Mouse (Mus musculus) layer of hippocampus, postnatal 14 days (tissue): ENCODE data around the gene Suco. TPM values are rescaled to one million over a fixed set of nuclear protein-coding genes. Genes with fewer than 3 reads are reported as not detected.

Experiments used
- DNase-seq, 2 experiments: peaks; one replicate each; pipeline ENCODE4 v3.0.0; 2021 to 2022; ENCODE audit warnings: low spot score in 2 of 2, mixed read lengths in 1 of 2
- total RNA-seq, 2 experiments: library from RNA; stranded (reverse); gene quantifications; 2 replicates each; pipeline ENCODE4 v1.2.3; 2021

The Suco gene
- total RNA-seq, 2 experiments from 2014 or later = 28.8 to 36.6 TPM

DNA sequence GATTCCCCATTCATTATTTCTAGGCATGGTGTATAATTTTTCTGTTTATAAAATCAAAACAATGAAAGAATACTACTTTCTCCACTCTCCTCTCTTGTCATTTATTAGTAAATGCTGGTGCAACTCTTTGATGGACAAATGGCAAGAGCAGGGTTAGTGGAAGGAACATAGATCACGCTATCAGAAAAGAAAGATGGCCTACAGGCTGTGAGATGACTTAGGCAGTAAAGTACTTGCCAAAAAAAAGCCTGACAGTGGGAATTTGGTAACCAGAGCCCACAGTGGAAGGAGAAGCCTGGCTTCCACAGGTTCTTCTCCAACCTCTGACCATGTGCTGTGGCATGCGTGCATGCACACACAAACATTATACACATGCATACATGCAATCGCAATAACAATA lies 18.5 kb upstream of the Suco start:
- DNase-seq = no peak

DNA sequence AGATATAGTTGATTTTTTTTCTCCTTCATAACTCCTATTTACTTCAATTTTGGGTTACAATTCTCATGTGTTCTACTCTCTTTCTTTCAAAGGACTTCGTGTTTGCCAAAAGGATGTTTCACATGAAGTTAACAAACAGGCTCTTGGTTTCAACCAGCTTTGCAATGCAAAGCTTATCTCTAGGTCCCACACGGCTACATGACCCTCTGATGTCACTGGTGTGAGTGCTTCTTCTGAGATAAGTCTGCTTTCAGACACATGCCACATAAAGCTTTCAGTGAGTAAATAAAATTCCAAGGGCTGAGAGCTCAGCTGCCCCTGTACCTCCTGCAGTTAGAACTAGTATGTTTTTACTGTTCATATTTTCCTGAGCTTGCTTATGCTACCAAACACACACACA lies 18.1 kb upstream of the Suco start:
- DNase-seq = no peak

DNA sequence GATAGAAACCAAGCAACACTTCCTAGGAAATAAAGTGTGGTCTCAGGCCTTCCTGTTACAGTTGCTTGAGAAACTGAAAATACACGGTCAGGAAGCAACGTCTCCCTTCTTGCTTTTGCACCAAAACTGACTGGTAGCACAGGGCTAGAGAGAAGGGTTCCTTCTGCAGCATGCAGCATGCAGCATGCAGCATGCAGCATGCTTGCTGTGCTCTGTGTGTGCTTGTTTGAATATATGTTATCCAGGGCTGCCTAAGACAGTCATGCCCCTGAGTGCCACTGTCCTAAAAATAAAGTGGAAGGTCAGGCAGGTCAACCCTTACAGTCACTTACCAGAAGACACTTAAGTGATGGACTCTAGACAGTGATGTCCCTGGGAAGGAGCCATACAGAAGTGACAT lies 17.6 kb upstream of the Suco start:
- DNase-seq = no peak

DNA sequence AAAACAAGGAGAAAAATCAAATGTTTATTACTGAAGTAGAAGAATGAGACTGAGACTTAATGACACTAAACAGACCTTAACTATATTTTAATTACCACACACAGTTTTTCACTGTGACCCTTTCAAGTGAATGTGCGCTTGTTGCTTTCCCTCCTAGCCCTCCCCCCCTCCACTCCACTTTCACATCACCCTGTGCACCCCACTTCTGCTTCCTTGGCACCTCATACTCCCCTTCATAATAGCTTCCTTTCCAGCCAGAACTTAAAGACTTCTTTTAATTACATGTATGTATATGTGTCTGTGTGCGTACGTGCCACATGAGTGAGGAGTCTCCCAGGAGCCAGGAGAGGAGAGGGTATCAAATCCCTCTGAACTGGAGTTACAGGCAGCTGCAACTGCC lies 12.3 kb upstream of the Suco start:
- no peak for DNase-seq

DNA sequence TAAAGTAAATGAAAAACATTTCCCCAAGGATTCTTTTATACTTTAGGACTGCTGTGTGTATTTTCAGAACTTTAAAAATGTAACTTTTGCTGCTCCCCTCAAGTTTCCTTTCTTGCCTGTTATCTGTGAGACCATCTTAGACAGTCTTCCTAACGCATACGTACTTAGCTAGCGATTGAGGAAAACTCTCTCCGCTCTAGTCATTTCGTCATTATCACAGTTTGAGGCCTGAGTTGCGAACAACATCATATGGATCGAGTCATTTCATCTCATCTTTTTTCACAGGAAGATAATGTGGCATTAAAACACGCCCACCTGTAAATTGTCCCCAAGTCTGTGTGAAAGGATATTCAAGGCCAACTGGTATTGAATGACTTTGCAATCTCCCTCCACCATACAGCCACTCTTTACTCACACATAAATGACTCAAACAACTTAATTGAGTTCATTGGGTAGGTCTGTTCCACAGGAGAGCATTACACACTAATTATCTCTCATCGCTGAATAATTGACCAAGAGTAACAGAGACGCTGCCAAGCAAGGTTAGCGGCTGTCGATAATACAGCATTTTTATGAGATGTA lies 11.3 kb upstream of the Suco start:
- DNase-seq = no peak

DNA sequence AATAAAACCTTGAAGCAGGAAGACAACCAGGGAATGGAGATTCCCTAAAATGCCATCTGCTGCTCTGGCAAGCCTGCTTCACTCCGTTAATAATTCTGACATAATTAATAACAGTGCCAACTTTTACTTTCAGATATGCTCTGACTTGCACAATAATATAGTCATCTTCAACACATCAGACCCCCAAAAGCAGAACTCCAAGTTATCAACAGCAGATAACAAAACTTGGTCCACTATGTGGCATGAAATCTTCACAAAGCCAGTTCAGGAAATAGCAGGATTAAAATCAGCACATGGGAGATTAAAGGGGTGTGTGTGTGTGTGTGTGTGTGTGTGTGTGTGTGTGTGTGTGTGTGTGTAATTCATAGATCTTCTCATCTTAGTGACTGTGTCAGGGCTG lies 9.3 kb upstream of the Suco start:
- DNase-seq = no peak

DNA sequence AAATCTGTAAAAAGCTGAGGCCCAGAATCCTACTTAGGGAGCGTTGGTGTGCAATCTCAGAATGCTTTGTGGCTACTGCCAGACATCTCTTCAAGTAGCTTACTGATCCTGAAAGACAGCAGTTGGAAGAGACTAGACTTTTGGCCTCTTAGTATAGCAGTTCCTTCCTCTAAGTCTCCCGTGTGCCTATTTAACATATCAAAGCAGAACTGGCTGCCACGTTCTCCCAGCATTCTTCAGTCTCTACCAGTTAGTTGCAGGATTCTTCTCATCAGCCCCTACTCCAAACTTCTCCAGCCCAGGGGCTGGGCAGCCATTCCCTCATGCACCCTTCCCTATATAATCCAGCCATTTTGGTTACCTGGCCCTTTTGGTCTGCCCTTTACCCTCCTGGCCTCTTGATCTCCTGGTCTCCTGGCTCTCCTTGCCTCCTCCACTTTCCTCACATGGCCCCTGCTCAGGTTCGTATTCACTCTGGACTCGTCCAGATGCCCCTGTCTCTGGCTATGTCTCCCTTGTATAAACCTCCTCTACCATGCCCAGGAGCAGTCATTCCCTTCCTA lies 1.2 kb upstream of the Suco start:
- no peak for DNase-seq

DNA sequence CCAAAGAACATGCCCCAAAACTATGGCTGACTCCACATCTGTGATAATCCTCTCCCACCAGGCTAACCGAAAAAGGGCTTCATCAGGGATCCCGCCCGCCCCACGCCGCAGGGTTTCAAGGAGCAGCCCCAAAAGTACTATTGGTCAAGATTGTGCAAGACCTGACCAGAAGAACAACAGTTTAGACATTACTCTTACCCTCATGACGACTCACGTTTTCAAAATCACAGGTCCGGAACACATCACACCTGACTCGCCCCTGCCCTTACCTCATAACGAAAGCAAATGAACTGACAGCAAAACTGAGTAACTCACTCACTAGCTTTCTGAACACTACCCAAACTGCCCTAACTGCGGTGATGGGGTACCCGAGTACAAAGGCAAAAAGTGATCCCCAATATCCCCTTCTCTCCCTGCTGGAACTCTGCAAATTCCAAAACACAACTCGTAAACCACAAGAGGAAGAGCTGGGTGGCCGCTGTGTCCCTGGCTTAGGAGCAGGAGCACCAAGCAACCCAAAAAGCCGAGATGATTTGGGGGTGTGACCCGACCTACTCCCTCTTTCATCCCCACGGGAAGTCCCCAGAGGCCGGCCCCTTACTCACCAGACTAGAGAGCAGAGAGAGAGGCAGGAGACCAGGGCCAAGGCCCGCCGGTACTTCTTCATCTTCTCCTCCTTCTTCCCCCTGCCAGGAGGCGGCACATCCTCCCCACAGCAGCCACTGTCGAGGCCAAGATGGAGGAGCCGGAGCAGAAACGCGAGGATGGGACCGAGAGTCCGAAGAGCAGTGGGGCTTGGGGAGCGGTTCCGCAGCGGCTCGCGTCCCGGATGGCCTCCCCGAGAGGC lies 553 bp downstream of the Suco start:
- no peak for DNase-seq

DNA sequence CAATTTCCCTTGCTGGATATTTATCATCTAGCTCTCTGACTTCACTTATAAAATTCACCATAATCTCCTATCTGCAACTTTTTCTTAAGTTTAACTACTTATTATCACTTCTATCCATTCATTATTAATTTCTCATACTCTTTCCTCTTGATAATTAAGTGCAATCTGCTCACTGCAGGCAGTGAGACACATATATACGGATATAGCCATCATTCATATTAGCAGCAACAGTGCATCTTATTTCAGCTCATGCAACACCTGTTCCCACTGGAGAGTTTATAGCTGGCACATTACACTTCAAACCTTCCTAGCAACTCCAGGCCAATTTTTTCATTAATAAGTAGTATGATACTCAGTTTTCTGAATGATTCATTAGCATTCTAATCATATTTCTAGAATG lies 7.1 kb downstream of the Suco start:
- no peak for DNase-seq

DNA sequence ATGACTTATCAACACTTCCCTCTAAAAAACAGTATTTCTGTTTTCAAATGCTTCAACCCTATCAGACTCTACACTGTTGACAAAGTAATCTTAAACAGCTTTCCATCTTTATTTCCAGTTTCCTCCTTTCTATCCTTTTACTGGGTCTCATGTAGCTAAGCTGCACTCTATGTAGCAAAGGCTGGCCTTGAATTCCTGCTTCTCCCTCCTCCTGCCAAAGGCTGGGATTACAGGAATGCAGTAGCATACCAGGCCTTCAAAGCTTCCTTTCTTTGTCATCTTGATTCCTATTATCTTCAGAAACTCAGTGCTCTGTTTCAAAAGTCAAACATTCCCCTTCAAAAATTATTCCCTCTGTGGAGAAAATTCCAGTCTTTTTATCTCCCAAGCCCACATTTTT lies 8.1 kb downstream of the Suco start:
- DNase-seq = no peak

DNA sequence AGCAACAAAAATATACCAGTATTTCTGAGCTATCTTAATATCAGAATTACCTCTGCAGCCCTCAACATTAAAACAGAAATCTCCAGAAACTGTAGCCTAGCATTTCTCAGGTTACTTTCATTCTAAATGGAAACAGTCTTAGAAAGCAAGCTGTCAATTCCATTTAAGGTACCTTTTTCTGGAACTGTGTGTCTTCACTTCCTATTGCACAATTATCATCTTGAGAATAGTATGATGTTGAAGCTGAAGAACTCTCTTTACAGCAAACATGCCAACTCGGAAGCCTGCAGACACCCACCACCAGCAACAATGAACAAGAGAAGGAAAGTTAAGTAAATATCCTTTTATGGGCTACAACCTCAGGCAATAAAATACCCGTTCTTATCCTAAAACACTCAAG lies 12.7 kb downstream of the Suco start:
- no peak for DNase-seq

DNA sequence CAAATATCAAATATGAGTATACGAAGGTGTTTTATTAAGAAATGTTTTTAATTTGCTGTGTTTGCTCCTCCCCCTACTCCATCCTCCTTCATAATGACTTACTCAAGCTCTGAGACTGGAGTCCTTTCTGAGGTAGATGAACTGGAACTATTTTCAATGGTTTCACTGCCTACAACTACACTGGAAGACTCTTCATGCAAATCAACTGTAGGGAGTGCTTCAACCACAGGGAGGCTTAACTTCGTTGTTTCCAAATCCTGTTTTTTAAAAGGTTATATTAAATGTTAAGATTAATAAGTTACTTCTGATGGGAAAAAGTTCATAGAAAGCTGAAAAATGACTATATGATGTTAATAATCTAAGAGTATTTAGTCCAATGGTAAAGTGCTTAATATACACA lies 17.2 kb downstream of the Suco start:
- DNase-seq = no peak

DNA sequence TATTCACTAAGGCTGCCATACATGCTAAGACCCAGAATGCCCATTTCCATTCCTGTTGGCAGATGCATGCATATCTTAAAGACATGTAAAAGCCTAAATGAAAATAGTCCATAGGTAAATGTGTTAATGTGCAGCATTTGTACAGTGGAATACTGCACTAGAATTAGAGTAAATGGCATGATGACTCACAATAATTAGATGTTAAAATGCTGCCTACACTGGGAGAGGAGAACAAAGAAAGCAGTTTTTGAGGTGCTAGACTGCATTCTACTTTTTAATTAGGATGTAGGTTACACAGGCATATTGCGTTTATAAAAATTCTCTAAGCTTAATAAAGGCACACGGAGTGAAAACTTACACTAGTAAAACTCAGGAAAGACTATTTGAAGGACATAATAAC lies 49.8 kb downstream of the Suco start:
- DNase-seq = no peak

DNA sequence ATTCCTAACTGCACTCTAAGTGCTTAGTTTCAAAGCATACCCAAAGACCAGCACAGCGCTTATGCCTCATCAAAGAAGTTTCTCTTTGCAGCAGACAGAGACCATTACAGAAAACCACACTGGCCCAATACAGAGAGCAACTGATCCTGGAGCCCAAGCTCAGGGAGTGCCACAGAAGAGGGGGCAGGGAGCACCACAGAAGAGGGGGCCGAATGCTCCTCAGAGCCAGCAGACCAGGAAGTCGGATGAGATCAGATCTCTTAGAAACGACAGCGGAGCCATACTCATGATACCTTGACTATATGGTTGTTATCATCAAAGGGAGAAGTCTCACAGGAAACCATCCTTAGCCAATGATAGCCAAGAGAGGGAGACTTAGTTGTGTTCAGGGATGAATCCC lies 67.1 kb downstream of the Suco start:
- no peak for DNase-seq

DNA sequence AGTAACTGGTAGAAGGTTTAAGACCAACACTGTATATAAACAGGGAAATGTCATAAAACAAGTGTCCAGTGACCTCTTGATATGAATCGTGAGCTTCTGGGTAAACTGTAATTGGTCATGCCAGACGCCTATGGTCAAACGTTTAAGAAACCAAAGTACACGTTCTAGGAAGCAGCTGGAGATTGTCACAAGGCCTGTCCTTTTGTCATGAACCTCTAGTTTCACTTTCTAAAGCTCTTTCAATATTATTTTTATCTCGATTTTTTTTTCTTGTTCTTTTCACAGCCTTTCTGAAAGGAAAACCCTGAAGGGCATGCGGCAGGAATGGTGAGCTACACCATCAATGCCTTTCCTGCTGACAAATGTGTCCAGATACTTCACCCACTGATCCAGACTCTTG lies 67.5 kb downstream of the Suco start:
- DNase-seq = no peak

DNA sequence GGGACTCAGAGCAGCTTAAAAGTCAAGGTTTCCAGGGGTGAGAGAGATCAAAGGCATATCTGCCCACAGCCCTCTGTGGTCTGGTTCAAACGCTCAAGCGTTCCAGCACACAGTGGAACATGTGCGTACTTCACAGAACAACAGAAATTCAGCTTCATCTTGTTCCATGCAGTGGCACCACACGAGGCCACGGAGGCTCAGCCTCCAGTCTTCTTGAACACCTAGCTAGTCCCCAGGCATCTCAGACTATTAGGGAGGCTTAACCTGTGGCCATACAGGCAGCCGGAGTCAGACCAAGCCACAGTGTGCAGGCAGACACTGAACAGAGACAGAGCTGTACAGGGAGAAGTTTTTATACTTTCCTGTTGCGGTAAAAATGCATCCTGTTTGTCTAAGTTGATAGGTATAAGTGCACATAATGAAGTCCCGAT lies 71.9 kb downstream of the Suco start:
- no peak for DNase-seq

DNA sequence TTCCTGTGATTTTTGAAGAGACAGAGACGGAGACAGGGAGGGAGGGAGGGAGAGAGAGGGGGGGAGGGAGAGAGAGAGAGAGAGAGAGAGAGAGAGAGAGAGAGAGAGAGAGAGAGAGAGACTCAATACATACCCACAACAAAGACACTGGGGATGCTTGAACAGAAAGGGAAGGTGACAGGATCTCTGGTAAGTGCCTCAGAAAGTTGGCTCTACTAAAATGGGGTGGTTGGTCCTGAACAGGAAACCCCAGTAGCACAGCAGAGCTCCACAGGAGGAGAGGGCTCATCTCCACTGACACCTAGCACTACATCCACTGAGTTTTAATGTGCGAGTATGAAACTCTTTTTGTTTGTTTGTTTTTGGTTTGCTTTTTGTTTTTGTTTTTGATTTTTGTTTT lies 75.2 kb downstream of the Suco start:
- DNase-seq = no peak

DNA sequence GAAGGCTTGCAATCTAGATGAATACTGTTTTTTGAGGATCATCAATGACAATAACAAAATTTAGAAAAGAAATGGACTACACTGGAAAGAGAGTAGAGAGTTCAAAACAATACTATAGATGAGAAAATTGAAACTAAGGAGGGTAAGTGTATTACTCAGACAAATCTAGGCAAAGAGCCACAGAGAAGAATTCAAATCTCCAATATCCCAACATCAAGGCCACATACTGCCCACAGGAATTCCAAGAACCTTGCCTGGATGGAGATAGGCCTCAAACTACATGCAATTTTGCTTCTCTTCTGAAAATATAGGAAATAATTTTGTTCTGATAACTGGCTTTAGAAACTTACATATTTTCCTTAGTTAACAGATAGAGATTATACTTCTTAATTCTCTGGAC lies 76.2 kb downstream of the Suco start:
- no peak for DNase-seq

DNA sequence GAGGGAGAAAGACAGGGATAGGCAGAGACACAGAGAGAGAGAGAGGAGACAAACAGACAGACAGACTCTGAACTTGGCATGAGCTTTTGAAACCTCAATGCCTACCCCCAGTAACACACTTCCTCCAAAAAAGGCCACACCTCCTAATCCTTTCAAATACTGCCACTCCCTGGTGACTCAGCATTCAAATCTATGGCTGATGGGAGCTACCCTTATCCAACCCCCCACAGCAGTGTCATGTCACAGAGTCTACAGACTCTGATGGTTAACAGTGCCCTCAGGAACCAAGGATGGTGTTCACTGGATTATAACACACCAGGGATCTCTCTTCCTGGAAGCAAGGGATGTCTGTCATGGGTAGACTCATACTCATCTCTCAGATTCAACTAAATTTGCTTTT lies 76.7 kb downstream of the Suco start:
- no peak for DNase-seq

DNA sequence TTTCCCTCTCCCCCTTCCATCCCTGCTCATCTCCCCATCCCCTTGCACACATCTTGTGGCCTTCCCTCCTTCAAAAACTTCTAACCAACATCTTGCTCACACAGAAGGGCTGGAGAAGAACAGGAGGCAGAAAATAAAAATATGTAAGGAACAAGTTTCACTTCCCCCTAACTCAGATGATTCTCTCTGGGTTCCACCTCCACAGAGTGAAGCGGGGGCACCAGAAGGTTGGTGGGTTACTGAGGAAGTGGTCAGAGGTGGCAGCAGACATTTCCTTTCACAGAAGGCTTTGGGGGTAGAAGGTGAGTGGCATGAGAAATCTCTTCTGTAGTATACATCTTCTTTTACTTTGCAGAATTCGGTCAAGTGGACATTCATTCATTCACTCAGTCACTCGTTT lies 77.6 kb downstream of the Suco start:
- DNase-seq = no peak

DNA sequence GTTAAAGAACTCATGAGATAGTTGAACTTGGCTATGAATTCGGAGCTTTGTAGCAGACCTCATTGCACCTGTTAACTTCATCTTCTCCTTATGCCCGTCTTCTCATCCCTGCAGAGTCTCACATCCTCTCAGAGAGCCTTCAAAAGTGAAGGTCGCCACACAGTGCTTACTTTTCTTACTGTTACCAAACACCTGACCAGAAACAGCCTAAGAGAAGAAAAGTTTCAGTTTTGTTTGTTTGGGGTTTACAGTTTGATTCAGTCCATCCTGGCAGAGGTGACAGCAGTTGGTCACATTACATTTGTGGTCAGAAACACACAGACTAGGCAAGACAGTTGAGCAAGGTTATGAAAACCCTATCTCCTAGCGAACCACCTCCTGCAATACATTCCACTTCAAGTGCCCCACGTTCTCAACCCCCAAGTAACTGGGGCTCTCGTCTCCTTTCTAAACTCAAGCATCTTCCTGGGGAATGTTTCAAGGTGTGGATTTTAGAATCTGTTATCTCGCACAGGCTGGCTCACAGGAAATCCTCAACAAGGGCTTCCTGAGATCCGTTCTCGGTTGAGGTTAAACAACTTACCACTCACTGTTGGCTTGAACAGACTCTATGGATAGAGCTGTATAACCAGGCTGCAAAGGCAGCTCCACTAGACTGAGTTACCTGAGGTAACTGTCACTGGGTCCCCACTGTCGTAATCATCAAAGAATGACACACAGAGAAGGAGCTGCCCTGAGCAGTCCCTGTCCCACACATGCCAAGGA lies 81.9 kb downstream of the Suco start:
- no peak for DNase-seq

DNA sequence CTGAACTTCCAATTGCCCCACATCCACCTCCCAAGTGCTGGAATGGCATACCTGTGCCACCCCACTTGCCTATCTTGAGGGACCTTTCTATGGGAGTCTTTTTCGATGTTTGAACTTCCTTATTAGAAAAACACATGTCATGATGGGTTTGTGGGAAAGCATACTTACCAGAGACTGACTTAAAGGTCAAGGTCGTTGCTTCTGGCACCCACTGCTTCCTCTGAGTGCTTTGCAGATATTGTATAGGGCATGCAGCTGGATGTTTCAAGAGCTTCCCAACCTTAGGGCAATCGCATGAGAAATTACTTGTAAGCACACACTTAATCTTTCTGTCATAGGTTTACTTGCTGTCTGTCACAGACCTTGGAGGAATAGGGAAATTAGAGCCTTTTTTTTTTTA lies 83.2 kb downstream of the Suco start:
- no peak for DNase-seq
